Mouse (Mus musculus) layer of hippocampus, adult 8-10 months (tissue): Measurements from ENCODE around the gene Habp2. TPM values are rescaled to one million over a fixed set of nuclear protein-coding genes. Genes with fewer than 3 reads are reported as not detected.
"Not testable (repeated sequence)": the region's sequence is repeated elsewhere in the genome, so short reads cannot be mapped to it uniquely, and the experiment has no call there.

ENCODE experiments used
- DNase-seq, 2 experiments: peaks; one replicate each; pipeline ENCODE4 v3.0.0; 2022; ENCODE audit warnings: low spot score in 2 of 2
- total RNA-seq, 4 experiments: library from RNA; stranded (reverse); gene quantifications; 2 replicates each; pipeline ENCODE4 v1.2.4; 2022

The Habp2 gene
- total RNA-seq, 4 experiments from 2014 or later, result not detected

- DNase-seq, result peak in 1 of 2 experiments; percentile 73
These were observed 69.8 kb downstream of the Habp2 start for GRCm38 (mm10) chr19:56356480-56357373.

- DNase-seq, result not testable (repeated sequence)
These were observed 70.4 kb downstream of the Habp2 start for GRCm38 (mm10) chr19:56357374-56357708.

GRCm38 (mm10) chr19:56358890-56359289, 72.0 kb downstream of the Habp2 start:
- DNase-seq, result no peak

- no peak for DNase-seq
These were observed 77.0 kb downstream of the Habp2 start for GRCm38 (mm10) chr19:56363721-56364460.

- DNase-seq, result no peak
These were observed 77.6 kb downstream of the Habp2 start for GRCm38 (mm10) chr19:56364563-56364962.

GRCm38 (mm10) chr19:56366168-56366567, 79.2 kb downstream of the Habp2 start:
- DNase-seq, result no peak

GRCm38 (mm10) chr19:56366625-56367024, 79.7 kb downstream of the Habp2 start:
- no peak for DNase-seq

- DNase-seq, result no peak
These were observed 80.8 kb downstream of the Habp2 start for GRCm38 (mm10) chr19:56367778-56368177.

- DNase-seq, result no peak
These were observed 82.0 kb downstream of the Habp2 start for GRCm38 (mm10) chr19:56368912-56369311.

Other genes starting within 250 kb of the Habp2 start
- under 1 TPM; 0.12 to 0.25 (median 0.23) TPM for gene Nrap, start 102.9 kb downstream of the Habp2 start, total RNA-seq
- 1 to 10 TPM; 2.0 to 5.0 (median 3.6) TPM for gene Casp7, start 110.0 kb downstream of the Habp2 start, total RNA-seq
- under 1 TPM; 0.18 to 0.50 (median 0.28) TPM for gene Plekhs1, start 174.5 kb downstream of the Habp2 start, total RNA-seq